Mouse (Mus musculus): ENCODE measurements around the gene Olfr1251. TPM values are rescaled to one million over a fixed set of nuclear protein-coding genes. Genes with fewer than 3 reads are reported as not detected.
"Not testable (repeated sequence)": the region's sequence is repeated elsewhere in the genome, so short reads cannot be mapped to it uniquely, and the experiment has no call there.

Gene Olfr1251
- total RNA-seq (2021), result not detected

- intact Hi-C loops (cut with DNase I), result no loop called here
- DNase-seq, result no peak
Measured at GRCm38 (mm10) chr2:89671836-89672235, at the start of gene Olfr1251. Olfr1251 (minus strand) TSS chr2:89671936.

GRCm38 (mm10) chr2:89691980-89692379, 20.2 kb upstream of the Olfr1251 start:
- intact Hi-C loops (cut with DNase I), result no loop called here
- peak; percentile 0 for DNase-seq

- intact Hi-C loops (cut with DNase I), result no loop called here
- DNase-seq, result no peak
Measured at GRCm38 (mm10) chr2:89661367-89661766, 10.4 kb downstream of the Olfr1251 start, which contains the start of gene Olfr1250. Olfr1250 (minus strand) TSS chr2:89661467.

- DNase-seq, result no peak
- intact Hi-C loops (cut with DNase I), result no loop called here
Measured at GRCm38 (mm10) chr2:89634883-89635282, 36.9 kb downstream of the Olfr1251 start, which contains the start of gene Olfr1249. Olfr1249 (minus strand) TSS chr2:89634983.

GRCm38 (mm10) chr2:89618145-89618544, 53.6 kb downstream of the Olfr1251 start, which contains the start of gene Olfr1248:
Olfr1248 (minus strand) TSS chr2:89618245.
- DNase-seq; intact Hi-C loops (cut with DNase I): not testable (repeated sequence)

Other genes starting within 250 kb of the Olfr1251 start
- not detected for gene Olfr1240, start 228.9 kb downstream of the Olfr1251 start, total RNA-seq (2021)
- not detected for gene Olfr1241, start 184.8 kb downstream of the Olfr1251 start, total RNA-seq (2021)
- gene Olfr1242, start 173.6 kb downstream of the Olfr1251 start, total RNA-seq (2021), result not detected
- gene Olfr1243, start 140.4 kb downstream of the Olfr1251 start, total RNA-seq (2021), result not detected
- gene Olfr1245, start 93.5 kb downstream of the Olfr1251 start, total RNA-seq (2021), result not detected
- not detected for gene Olfr1246, start 78.8 kb downstream of the Olfr1251 start, total RNA-seq (2021)
- under 1 TPM; 0.10 to 0.12 TPM for gene Olfr1247, start 57.8 kb downstream of the Olfr1251 start, total RNA-seq (2021)
- gene Olfr1248, start 53.7 kb downstream of the Olfr1251 start, total RNA-seq (2021), result not detected
- not detected for gene Olfr1249, start 37.0 kb downstream of the Olfr1251 start, total RNA-seq (2021)
- under 1 TPM in 1 of 2 experiments, not detected in 1; 0.08 TPM for gene Olfr1250, start 10.5 kb downstream of the Olfr1251 start, total RNA-seq (2021)
- gene Olfr1252, start 53.1 kb upstream of the Olfr1251 start, total RNA-seq (2021), result not detected
- gene Olfr1253, start 85.2 kb upstream of the Olfr1251 start, total RNA-seq (2021), result not detected
- gene Olfr1254, start 121.7 kb upstream of the Olfr1251 start, total RNA-seq (2021), result not detected
- not detected for gene Olfr1255, start 140.1 kb upstream of the Olfr1251 start, total RNA-seq (2021)
- not detected for gene Olfr1256, start 169.6 kb upstream of the Olfr1251 start, total RNA-seq (2021)
- not detected for gene Olfr48, start 176.3 kb upstream of the Olfr1251 start, total RNA-seq (2021)
- not detected for gene Olfr1257, start 206.5 kb upstream of the Olfr1251 start, total RNA-seq (2021)